Comparison of ENCODE assay signal across 9 mouse cellular contexts in genomic region chr16:38536544-38537146, GRCm38 (mm10). TPM values are rescaled to one million over a fixed set of nuclear protein-coding genes. Genes with fewer than 3 reads are reported as not detected.
DNase-seq lines count a peak whose midpoint lies in the region; ATAC-seq lines count a peak whose summit lies in the region.
"Had no signal": no experiment of that assay in that cellular context is flagged by ENCODE, and none has a peak within 500 bp of the region (broad histone marks: within the 10 kb centered on the region; RNA-seq: fewer than 3 reads in every experiment).

No protein-coding gene starts in this region.

- intact Hi-C loops in left cerebral cortex, postnatal 25 days (cut with DNase I) = loop anchor here (5.0 to 10.0 kb wide), 2 partner anchors 188 to 276 kb away; no protein-coding TSS in a partner anchor

- no peak for ATAC-seq in kidney, embryonic 15.5 days (replicated peaks; ENCODE audit: low FRiP score)
- ATAC-seq in frontal cortex, adult (ENCODE audit: low TSS enrichment) = peak; percentile 91
- peak; percentile 92 for ATAC-seq in inflammation-experienced regulatory T-cells, adult 6 months
- ATAC-seq in midbrain, embryonic 15.5 days (replicated peaks) = peak; percentile 60; the same call in 1 of the 2 replicates

- peaks cover 94% of the 10 kb centered on the region for H3K36me3 ChIP-seq in kidney, embryonic 15.5 days
- H3K36me3 ChIP-seq in midbrain, embryonic 15.5 days (replicated peaks) = peaks cover 57% of the 10 kb centered on the region

- no peaks in the 10 kb centered on the region for H3K9me3 ChIP-seq in kidney, embryonic 15.5 days (replicated peaks)
- H3K9me3 ChIP-seq in midbrain, embryonic 15.5 days = no peaks in the 10 kb centered on the region
- H3K9me3 ChIP-seq: neural tube, embryonic 13.5 days had no signal

- no peak overlapping the region for H3K4me2 ChIP-seq in kidney, embryonic 15.5 days
- H3K4me2 ChIP-seq in midbrain, embryonic 15.5 days = no peak overlapping the region
- H3K4me2 ChIP-seq: neural tube, embryonic 13.5 days had no signal

- no peak overlapping the region for H3K9ac ChIP-seq in kidney, embryonic 15.5 days
- H3K9ac ChIP-seq in midbrain, embryonic 15.5 days = no peak overlapping the region
- H3K9ac ChIP-seq: neural tube, embryonic 13.5 days had no signal

- H3K27ac ChIP-seq in kidney, embryonic 15.5 days = no peak overlapping the region
- no peak overlapping the region for H3K27ac ChIP-seq in midbrain, embryonic 15.5 days
- H3K27ac ChIP-seq: neural tube, embryonic 13.5 days had no signal

- no peak overlapping the region for H3K4me3 ChIP-seq in kidney, embryonic 15.5 days (replicated peaks)
- H3K4me3 ChIP-seq in midbrain, embryonic 15.5 days = no peak overlapping the region
- H3K4me3 ChIP-seq: neural tube, embryonic 13.5 days had no signal

- no peaks in the 10 kb centered on the region for H3K4me1 ChIP-seq in kidney, embryonic 15.5 days
- no peaks in the 10 kb centered on the region for H3K4me1 ChIP-seq in midbrain, embryonic 15.5 days
- H3K4me1 ChIP-seq: neural tube, embryonic 13.5 days had no signal

- peak; percentile 49 for DNase-seq in kidney, adult 11 months
- peak; percentile 46 for DNase-seq in cerebellum, adult 8-10 months
- peak; percentile 71 to 82 for DNase-seq in left cerebral cortex, postnatal 25 days (ENCODE audit: low spot score in 2 of 2)
- DNase-seq in spleen, postnatal 14 days (ENCODE audit: low spot score in 2 of 2) = peak; percentile 45 to 61

- H3K27me3 ChIP-seq in kidney, embryonic 15.5 days = no peaks in the 10 kb centered on the region
- H3K27me3 ChIP-seq in midbrain, embryonic 15.5 days (replicated peaks) = no peaks in the 10 kb centered on the region
- H3K27me3 ChIP-seq: neural tube, embryonic 13.5 days had no signal

- WGBS in kidney, embryonic 15.5 days = 52% methylated on average over 8 of the region's 8 CpGs
- WGBS in midbrain, embryonic 15.5 days = 44% methylated on average over 8 of the region's 8 CpGs

RNA-seq across cellular contexts. Expression of gene Poglut1, which starts 13.4 kb away (rescaled TPM):
- polyA plus RNA-seq in kidney, embryonic 15.5 days (2015; fragmentation: Nextera tagmentation; extraction: Ambion mirVana) = 58.0 and 60.6 TPM in 2 replicates
- polyA plus RNA-seq in inflammation-experienced regulatory T-cells, adult 6 months (2017; shearing (Covaris generic)) = 10 to 100 TPM; 30.8 to 37.8 (median 37.2) TPM
- 10 to 100 TPM; 41.1 to 44.8 TPM for total RNA-seq in left cerebral cortex, postnatal 25 days (2021)
- 52.6 and 56.4 TPM in 2 replicates for polyA plus RNA-seq in midbrain, embryonic 15.5 days (2015; fragmentation: Nextera tagmentation; extraction: Ambion mirVana)

RNA-seq across cellular contexts. Expression of gene Timmdc1, which starts 14.2 kb away (rescaled TPM):
- polyA plus RNA-seq in kidney, embryonic 15.5 days (2015; fragmentation: Nextera tagmentation; extraction: Ambion mirVana) = 32.1 and 32.3 TPM in 2 replicates
- polyA plus RNA-seq in inflammation-experienced regulatory T-cells, adult 6 months (2017; shearing (Covaris generic)) = 10 to 100 TPM; 10.1 to 18.5 (median 14.4) TPM
- 10 to 100 TPM; 32.6 to 33.5 TPM for total RNA-seq in left cerebral cortex, postnatal 25 days (2021)
- polyA plus RNA-seq in midbrain, embryonic 15.5 days (2015; fragmentation: Nextera tagmentation; extraction: Ambion mirVana) = 32.0 and 33.0 TPM in 2 replicates

RNA-seq across cellular contexts. Expression of gene Tmem39a, which starts 21.9 kb away (rescaled TPM):
- polyA plus RNA-seq in kidney, embryonic 15.5 days (2015; fragmentation: Nextera tagmentation; extraction: Ambion mirVana) = 118 and 125 TPM in 2 replicates
- 10 to 100 TPM; 33.5 to 34.0 (median 33.6) TPM for polyA plus RNA-seq in inflammation-experienced regulatory T-cells, adult 6 months (2017; shearing (Covaris generic))
- total RNA-seq in left cerebral cortex, postnatal 25 days (2021) = 10 to 100 TPM; 18.7 to 23.5 TPM
- 35.4 and 40.8 TPM in 2 replicates for polyA plus RNA-seq in midbrain, embryonic 15.5 days (2015; fragmentation: Nextera tagmentation; extraction: Ambion mirVana)
